Mouse (Mus musculus): Measurements from ENCODE around the gene A930033H14Rik.

DNA sequence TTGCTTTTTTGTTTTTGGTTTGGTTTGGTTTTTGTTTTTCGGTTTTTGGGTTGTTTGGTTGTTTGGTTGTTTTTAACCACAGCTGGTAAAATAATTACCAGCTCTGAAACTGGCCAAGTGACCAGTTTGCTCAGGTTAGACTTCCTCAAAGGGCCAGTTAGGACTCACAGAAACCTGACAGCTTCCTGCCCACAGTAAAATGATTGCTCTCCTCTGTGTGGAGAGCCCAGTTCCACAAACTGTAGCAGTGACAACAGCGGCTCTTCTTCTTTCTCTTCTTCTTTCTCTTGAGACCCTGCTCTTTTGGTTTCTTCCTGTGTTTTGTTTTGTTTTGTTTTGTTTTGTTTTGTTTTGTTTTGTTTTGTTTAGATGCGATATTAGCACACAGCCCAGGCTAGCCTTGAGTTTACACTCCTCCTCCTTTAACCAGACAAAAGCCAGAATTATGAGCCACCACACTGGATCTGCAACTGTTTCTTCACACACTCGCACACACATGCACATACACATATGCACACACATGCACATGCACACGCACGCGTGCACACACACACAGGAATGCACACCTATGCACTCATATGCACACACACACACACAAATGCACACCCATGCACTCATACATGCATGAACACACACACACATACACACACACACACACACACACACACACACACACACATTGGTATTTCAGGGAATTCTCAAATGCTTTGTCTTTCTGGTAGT is 34.6 kb upstream of the A930033H14Rik start:
- TF ChIP-seq POLR2A (IDR thresholded peaks at IDR 0.05; ENCODE audit: borderline replicate concordance, extremely low read depth, low read depth, low read length) (no peak), CTCF (IDR thresholded peaks at IDR 0.05; ENCODE audit: insufficient read depth, low read length) (no peak)
